Mouse (Mus musculus) adrenal gland, postnatal 4 days (tissue): Measurements from ENCODE around the gene B230217C12Rik. TPM values are rescaled to one million over a fixed set of nuclear protein-coding genes. Genes with fewer than 3 reads are reported as not detected.

ENCODE experiments used
- DNase-seq, 2 experiments: peaks; one replicate each; pipeline ENCODE4 v3.0.0; 2021 to 2022; ENCODE audit warnings: low spot score in 2 of 2, mixed read lengths in 2 of 2
- long read RNA-seq, 2 experiments: library from polyadenylated mRNA; stranded (forward); transcript quantifications; one replicate each; pipeline ENCODE4 v2.0.0; 2021
- total RNA-seq, 2 experiments: library from RNA; stranded (reverse); gene quantifications; 2 replicates each; pipeline ENCODE4 v1.2.3; 2021

The B230217C12Rik gene
- 1 to 10 TPM; 6.6 to 6.7 TPM for total RNA-seq
- long read RNA-seq, experiment 1, partial matches to known transcripts, result 0 of 2 reads
- long read RNA-seq, experiment 1, other reads (novel, unspliced or antisense), result 1 of 2 reads
- long read RNA-seq, experiment 2, partial matches to known transcripts, result 0 of 4 reads
- long read RNA-seq, experiment 2, other reads (novel, unspliced or antisense), result 0 of 4 reads

GRCm38 (mm10) chr11:97840539-97840954 is at the start of gene B230217C12Rik:
Gene B230217C12Rik, plus strand, starts transcription at chr11:97840780.
- no peak for DNase-seq

GRCm38 (mm10) chr11:97793165-97793564 is 47.4 kb upstream of the B230217C12Rik start:
- DNase-seq, result no peak

GRCm38 (mm10) chr11:97796910-97797309 is 43.7 kb upstream of the B230217C12Rik start:
- DNase-seq, result no peak

- no peak for DNase-seq
Measured at GRCm38 (mm10) chr11:97797369-97798082, 43.1 kb upstream of the B230217C12Rik start.

- no peak for DNase-seq
Measured at GRCm38 (mm10) chr11:97798083-97798435, 42.5 kb upstream of the B230217C12Rik start.

- peak; percentile 74 to 78 for DNase-seq
Measured at GRCm38 (mm10) chr11:97798782-97799145, 41.8 kb upstream of the B230217C12Rik start, which contains the start of gene Lasp1. Gene Lasp1, plus strand, starts transcription at chr11:97799000.

- peak; percentile 77 for DNase-seq
Measured at GRCm38 (mm10) chr11:97799146-97799993, 41.2 kb upstream of the B230217C12Rik start.

- peak; percentile 35 to 59 for DNase-seq
Measured at GRCm38 (mm10) chr11:97799994-97800690, 40.4 kb upstream of the B230217C12Rik start.

- DNase-seq, result no peak
Measured at GRCm38 (mm10) chr11:97800691-97801408, 39.7 kb upstream of the B230217C12Rik start.

GRCm38 (mm10) chr11:97801409-97802193 is 39.0 kb upstream of the B230217C12Rik start:
- DNase-seq, result peak in 1 of 2 experiments; percentile 62

GRCm38 (mm10) chr11:97802194-97802470 is 38.4 kb upstream of the B230217C12Rik start:
- DNase-seq, result no peak

GRCm38 (mm10) chr11:97802495-97802894 is 38.1 kb upstream of the B230217C12Rik start:
- DNase-seq, result no peak

- no peak for DNase-seq
Measured at GRCm38 (mm10) chr11:97803847-97804246, 36.7 kb upstream of the B230217C12Rik start.

- no peak for DNase-seq
Measured at GRCm38 (mm10) chr11:97804841-97805661, 35.5 kb upstream of the B230217C12Rik start.

GRCm38 (mm10) chr11:97805662-97806612 is 34.6 kb upstream of the B230217C12Rik start:
- no peak for DNase-seq

- no peak for DNase-seq
Measured at GRCm38 (mm10) chr11:97806613-97806964, 34.0 kb upstream of the B230217C12Rik start.

- DNase-seq, result no peak
Measured at GRCm38 (mm10) chr11:97807626-97808025, 33.0 kb upstream of the B230217C12Rik start.

- no peak for DNase-seq
Measured at GRCm38 (mm10) chr11:97808093-97808492, 32.5 kb upstream of the B230217C12Rik start.
